Mouse (Mus musculus) right cerebral cortex, postnatal 10 days (tissue): ENCODE results near the gene Nup160.

Experiments
- DNase-seq, 2 experiments: peaks; one replicate each; pipeline ENCODE4 v3.0.0; 2021; ENCODE audit warnings: low spot score in 2 of 2

Nup160 gene

DNA sequence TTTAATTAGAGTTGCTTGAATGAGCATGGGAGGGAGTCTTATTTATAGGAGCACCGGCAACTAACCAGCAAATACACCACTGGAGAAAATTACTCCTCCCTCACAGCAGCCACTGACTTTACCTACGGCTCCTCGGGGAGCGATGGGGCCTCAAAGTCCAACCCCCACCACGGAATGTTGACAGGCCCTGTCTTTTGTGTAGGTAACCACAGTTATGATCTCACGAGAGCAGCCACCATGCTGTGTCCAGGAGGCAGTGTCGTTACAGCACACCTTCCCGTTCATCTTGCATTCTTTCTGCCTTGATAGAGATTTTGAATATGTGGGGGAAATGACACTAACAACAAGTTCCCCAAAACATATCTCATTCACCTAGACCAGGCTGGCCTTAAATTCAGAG is at the start of gene Nup160:
Gene Nup160, plus strand, starts transcription at position 209 of the 400 bp plus-strand sequence.
- no peak for DNase-seq

DNA sequence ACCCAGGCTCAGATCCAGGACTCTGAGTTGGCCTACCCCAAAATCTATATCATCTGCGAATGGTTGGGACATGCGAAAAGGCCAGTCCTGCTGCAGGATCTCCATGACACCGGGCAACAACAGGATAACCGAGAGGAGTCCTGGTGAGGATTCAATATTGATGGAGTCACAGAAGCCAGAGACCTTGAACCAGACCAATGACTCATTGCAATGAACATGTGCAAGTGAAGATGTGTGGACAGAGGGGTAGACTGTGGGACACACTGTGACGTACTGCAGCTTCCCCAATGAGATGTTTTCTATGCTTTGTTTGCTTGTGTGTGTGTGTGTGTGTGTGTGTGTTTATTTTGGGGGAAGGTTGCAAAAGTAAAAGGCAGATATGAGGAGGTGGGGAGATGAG is 48.8 kb upstream of the Nup160 start:
- DNase-seq: no peak

DNA sequence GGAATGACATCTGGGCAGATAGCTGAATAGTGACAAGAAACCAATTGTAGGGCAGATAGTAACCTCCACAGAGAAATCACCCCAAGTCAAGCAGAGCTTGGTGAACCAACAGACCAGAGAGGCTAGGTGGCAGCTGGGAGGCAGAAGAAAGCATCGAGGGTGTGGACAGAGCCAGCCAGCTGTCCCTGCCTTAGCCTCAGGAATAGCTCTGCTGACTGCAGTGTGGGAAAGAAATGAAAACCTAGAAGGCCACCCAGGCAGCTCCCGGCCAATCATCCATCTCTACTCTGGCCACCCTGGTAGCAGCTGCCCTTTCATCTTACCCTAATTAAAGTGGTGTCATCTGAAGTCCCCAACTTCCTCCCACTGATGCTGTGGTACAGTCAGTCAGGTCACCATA is 47.5 kb upstream of the Nup160 start:
- no peak for DNase-seq

DNA sequence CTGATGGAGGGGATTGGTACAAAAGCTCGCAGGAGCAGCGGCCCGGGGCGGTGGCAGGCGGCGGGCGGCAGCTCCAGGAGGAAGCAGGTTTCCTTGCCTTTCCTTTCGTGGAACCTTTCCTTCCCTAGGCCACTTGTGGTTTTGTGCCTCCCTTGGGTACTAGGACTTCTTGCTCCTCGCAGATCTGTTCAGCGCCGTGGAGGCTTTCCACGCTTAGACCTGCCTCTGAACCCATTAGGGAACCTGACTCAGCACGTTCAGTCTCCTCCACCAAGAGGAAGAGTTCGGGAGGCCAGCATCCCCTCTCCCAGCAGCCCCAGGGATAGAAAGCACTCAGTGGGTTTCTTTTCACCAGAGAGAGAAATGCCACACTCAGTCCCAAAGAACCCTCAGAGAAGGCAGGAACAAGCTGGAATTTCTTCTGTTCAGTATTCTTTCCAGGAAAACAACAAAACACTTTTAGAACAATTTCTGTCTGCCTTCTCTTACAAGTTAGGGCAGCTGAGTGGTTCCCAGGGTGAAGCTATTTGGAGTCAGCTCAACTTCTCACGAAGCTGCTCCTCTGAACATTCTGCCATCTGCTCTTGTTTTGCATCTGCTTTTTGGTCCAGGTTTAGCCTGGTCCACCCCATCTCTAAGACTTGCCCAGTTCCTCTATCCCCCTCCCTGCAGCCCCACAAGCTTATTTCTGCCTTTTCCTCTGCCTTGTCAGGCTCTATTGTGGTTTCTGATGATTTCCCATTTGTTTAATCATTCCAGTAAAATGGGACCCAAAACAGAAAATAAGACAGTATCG is 44.9 kb upstream of the Nup160 start:
- no peak for DNase-seq

DNA sequence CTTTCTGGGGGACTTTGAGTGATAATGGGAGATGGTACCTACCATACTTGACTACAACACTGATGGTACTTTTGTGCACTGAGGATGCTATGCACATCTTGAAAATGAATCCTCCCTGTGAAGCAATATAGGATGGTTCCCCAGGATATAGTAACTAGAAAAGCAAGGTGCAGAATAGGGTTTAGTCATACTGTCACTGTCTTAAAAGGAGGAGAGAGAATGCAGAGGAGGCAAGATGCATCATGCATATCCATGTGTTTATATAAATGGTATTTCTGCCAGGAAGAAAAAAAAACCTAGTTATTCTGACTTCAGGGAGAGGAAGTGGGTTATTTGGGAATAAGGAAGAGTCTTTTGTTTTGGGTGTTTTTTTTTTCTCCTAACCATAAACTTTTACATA is 42.3 kb upstream of the Nup160 start:
- DNase-seq: no peak

DNA sequence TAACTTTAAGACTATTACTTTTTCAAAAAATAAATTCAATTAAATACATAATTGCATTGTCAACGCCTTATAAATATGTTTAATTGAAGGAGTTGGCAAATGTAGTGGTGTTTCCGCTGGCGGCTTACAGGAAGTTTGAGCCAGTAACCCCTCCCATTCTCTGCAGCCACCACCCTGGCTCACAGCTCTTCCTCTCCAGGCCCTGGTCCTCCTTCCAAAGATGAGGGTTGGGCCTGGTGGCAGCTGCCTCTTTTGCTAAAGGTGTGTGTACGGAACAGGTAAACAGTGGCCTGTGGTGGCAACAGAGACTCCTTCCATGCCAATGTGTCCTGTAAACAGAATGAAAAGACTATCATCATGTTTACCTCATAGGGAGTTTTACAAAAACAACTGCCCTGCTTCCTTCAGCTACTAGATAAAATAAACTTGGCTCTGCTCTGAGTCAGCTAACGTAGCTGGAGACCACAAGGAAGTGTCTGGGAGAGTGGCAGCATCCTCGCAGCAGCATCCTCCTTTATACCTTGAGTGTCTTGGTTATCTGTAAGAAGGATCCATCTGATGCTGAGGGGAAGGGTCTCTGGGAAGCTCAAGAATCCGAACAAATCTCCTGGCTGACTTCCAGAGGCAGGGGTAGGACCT is 41.8 kb upstream of the Nup160 start:
- DNase-seq: no peak

DNA sequence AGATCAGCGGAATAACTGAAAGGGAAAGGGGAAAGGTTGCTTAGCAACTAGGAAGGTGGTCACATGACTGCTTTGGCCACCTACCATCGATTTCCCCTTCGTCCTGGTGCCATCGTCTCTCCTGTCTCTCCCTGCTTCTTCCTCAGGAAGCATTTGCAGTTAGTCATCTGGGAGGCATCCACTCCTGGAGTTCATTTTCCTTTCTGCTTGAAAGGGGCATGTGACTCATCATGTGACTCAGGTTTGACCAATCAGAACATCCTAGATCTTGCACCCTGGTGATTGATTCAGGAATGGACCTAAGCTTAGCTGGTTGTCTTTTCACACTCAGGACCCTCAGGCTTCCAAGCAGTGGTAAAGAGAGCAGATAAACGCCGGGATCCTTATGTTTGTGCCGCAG is 40.2 kb upstream of the Nup160 start:
- no peak for DNase-seq

DNA sequence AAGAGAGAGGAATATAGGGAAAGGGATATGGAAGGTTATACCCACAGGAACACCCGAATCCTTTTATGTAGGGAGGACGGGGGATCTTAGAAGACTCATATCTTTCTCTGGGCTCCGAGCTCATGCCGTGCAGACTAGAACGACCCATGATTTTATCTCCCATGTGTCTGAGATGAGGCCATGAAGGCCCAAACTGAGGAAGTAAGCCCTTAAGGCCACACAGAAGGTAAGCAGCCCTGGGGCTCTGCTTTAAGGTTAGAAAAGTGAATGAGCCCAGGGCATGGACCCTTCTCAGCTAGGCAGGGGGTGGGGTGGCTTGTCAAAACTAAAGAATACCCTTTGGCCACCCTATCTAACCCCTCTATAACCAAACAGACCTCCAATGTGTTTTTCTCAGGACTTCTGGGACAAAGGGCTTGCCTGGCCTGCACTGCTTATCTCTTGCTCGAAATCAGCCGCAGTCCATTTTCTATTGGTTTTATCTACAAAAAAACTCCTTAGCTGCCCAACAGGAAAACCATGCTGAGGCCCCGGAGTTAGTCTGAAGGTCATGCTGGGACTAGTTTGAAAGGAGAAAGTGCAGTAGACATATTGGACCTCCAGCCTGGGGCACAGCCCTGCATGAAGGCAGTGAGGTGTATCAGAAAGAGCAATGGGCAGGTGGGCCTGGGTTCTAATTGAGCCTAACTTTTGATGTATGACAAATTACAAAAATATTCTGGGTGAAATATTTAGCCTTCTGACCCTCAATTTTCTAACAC is 37.8 kb upstream of the Nup160 start:
- DNase-seq: no peak

DNA sequence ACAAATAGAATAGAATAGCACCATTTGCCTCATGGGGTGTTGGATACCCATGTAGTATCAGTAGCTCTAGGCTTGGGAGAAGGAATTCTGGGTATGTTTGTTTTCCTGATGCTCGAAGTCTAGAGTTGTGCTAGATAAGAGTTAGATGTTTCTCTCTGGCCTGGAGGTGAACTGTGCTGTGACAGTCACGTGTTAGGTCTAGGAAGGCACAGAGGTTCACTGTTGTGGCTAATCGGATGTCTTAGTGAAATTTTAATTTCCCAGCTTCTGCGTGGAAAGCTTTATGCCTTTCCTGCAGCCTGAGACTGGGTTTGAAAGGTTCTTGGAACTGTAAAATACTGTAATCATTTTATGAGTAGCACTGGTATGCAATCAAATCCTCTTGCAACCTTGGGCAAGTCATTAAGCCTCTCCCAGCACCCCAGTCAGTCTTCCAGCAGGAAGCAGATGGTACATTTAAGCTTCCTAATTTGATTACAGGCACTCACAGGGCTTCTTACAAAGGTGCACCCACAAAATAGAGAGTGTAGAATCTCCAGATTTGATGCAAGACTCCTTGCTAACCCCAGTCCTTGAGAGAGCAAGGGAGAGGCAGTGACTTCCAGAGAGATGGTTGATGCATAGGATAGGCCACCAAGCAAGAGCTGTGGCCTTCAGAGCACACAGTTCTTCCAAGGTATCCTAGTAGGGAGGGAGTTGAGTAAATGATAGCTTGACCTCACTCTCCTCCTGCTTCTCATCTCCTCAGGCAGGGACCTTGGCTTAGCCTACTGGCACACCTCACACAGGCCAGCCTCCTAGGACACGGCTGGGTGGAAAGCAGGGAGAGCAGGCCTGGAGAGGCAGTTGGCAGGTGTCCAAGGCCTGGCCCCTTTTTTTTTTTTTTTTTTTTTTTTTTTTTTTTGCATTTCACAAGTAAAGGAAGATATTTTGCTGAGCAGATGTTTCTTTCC is 37.0 kb upstream of the Nup160 start:
- no peak for DNase-seq

DNA sequence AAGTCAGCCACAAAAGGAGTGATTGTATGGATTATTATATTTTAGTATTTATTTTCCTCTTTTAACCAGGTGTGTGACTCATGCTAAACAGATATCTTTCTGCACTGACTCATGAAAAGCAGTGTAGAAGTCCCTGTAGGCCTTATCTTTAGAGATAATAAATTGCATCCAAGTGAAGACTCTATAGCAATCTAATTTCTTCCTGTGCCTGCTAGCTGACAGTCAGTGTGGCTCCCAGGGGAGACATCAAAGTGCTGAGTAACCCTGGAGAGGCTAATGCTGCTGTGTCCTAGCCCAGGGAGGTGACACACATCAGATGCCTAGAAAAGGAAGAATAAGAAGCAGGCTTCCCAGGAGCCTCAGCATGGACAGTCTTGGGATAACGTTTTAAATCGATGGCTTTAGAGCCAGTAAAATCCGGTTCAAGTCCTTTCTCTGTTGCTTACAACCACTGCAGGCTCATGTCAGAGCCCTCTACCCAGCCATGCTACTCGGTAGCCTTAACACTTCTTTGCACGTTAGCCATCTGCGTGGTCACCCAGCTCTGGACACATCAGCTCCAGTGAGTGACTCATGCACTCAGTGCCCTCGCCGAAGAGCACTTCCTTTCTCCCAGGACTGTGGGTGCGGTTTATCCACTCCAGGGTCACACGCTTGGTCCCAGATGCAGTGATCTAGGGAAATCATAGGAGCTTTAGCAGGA is 35.9 kb upstream of the Nup160 start:
- DNase-seq: no peak

DNA sequence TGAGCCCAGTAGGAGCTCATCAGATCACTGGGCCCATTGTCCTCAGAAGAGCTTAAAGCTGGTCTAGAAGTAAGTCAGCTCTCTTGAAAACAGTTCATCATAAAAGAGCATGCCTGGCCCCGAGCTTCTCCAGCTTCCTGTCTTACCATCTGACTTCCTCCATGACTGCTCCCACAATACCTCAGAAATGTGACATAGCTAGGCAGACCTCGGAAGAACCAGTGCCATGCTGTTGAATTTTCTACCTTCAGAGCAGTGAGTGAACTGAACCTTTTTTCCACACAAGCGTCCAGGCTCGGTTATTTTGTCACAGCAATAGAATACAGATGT is 35.3 kb upstream of the Nup160 start:
- DNase-seq: no peak

DNA sequence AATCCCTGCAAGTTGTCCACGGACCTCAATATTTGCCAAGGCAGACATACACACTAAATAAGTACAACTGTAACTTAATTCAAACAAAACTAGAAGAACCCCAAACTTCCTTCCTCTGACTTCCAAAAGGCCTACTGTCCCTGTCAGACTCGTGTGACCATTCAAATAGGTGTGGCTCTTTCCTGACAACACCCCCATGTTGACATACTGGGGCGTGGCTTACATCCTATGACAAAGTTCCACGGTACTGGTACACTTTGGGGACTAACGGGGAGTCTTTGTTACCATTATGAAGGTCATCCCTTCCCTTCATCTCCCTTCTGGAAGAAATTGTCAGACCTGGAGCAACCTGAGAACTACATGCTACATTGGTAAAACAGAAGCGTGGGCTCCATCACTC is 29.9 kb upstream of the Nup160 start:
- no peak for DNase-seq

DNA sequence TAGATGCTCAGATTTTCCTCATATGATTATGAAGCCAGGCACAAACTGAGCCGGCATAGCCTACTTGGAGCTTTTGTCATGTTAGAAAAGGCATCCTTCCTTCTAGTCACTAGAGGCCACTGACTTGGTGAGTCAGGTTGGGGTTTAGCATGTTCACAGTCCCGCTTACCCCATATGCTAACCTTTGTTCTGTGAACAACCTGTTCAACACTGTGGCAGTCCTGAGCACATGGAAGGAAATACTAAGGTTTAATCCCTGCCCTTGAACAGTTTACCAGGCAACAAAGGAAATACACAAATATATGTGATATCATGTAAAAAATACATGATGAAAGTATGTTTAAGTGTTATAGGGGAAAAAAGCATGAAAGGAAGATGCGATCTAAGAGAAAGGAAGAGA is 27.6 kb upstream of the Nup160 start:
- no peak for DNase-seq

DNA sequence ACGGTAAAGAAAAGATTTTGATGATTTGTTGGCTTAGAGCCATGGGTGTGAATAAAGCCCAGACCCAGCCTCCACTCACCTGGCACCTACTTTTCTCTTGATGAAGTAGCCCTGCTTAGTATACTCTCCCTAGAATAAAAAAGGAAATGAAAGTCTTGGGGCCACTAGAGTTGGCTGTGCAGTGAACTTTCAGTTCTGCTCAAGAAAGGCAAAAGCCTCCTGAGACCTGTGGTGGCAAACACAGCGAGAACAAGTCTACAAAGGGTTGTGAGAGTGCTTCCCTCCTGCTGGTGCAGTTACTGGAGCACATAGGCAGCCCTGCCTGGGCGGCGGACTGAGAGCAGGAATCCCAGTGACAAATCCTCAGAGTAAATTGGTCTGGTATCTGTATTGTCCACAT is 27.1 kb upstream of the Nup160 start:
- no peak for DNase-seq

DNA sequence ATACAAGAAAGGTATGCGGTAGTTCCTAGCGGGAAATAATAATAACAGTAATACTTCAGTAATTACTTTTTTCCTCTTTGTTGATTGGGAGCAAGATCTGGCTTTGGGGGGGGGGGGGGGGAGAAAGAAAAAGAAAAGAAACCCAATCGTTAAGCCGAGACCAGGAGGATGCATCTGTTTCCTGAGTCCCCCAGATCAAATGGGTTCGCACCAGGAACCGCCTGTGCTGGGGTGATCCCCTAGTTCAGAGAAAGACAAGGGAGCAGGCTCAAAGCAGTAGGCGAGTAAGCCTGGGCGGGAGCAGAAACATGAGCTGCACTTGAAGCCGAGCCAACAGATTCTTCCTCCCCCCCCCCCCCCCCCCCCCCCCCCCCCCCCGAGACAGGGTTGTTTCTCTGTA is 24.9 kb upstream of the Nup160 start:
- no peak for DNase-seq

DNA sequence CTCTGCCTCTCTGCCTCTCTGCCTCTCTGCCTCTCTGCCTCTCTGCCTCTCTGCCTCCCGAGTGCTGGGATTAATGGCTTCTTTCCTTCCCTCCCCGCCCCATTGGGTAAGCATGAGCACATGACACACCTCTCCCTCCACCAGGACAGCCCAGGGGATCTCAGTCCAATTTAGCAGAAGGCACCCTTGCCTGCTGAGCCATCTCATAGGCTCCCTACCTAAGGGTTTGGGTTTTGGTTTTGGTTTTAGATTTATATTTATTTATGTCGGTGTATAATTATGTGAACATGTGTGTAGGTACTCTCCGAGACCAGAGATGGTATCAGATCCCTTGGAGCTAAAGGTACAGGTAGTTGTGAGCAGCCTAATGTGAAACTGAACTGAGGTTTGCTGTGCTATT is 24.0 kb upstream of the Nup160 start:
- DNase-seq: no peak

DNA sequence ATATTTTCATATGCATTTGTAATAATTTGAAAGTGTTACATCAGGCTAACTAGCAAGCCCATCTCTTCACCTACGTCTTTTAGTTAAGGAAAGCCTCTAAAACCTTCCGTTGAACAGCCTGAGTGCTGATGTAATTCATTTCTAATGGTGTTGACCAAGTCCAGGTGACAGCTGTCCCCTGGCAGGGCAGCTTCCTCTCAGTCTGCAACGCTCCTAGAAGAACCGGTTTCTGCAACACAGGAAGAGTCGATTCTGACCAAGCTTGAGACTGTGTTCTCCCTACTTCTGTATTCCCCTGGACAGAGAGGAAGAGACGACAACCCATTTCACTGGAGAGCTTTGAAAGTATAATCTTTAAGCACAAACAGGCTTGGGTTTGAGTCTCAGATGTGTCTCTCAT is 21.6 kb upstream of the Nup160 start:
- DNase-seq: no peak

DNA sequence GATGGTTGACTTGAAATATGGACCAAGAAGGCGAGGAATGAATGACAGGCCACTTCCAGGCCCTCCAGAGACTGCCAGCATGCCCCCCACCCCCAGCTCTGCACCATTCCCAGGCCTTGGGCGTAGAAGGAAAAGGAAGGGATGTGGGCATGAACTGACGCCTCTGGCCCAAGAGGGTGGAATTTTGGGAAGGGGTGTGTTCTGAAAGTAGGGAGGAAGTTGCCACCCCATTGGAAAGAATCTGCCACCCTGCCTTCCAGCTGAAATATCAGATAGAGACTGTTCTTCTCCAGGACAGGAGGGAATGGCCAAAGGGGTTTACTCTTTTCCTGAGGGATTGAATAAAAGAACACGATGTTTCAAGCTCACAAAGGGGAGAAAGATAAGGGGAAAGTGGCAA is 18.4 kb upstream of the Nup160 start:
- no peak for DNase-seq

DNA sequence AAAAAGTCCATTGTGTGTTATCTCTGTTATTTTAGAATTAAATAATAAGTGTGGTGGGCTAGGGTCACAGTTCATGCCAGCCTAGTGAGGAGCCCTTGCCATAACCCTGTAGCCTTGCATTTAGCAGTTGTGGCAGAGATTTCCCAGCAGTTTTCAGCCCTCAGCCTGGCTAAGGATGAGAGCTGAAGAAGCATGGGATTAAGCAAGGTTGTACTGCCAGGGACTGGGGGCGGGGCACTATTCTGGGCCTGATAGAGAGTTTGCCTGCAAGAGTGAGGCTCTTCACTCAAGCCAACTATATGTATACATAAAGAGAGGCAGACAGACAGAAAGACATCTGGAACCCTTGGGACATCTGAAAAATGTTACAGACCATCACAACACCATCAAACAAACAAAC is 18.0 kb upstream of the Nup160 start:
- DNase-seq: no peak

DNA sequence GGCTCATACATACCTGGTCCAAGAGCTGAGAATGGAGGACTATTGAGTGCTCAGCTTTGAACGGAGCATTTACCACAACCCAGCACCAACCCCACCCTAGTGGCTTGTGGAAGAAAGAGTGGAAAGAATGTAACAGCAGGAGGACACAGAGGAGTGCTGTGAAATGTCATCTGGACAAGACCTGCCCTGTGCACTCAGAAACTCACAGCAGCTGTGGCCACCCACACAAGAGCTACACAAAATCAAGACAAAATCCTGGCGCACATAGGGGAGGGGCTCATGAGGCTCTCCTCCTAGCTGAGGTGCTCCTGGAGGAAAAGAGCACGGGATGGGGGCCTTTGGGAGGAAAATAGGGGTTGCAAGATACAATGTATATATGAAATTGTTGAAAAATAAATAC is 17.4 kb upstream of the Nup160 start:
- DNase-seq: no peak

DNA sequence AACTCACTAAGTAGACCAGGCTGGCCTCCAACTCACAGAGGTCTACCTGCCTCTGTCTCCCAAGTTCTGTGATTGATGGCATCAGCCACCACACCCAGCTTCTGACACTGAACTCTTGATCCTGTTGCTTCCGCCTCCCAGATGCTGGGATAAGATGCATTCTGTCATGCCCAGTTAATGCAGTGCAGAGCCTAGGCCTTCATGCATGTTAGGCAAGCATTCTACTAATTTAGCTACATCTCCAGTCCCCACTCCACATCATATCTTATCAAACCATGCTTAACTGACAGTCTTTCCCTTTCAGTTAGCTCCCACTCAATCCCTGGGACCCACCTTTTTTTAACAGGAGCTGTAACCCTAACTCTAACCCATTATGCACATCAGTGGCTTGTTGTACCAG is 16.1 kb upstream of the Nup160 start:
- no peak for DNase-seq
